Mouse (Mus musculus) kidney, embryonic 15.5 days (tissue): ENCODE data around the gene Fam122c. TPM values are rescaled to one million over a fixed set of nuclear protein-coding genes. Genes with fewer than 3 reads are reported as not detected.
"Not testable (repeated sequence)": the region's sequence is repeated elsewhere in the genome, so short reads cannot be mapped to it uniquely, and the experiment has no call there.

Source experiments
- ATAC-seq: fragments of 200-750 bp; cut with Nextera tagmentation; replicated peaks from 2 replicates; pipeline ENCODE4 v1.8.0; 2017; ENCODE audit warnings: moderate TSS enrichment; ENCODE audit not compliant: low FRiP score
- H3K27ac ChIP-seq: fragments of 300-500 bp; sonication (generic); 2 replicates; pipeline ENCODE4 v1.5.1; 2015; ENCODE audit warnings: mild to moderate bottlenecking, inconsistent platforms
- H3K27me3 ChIP-seq: fragments of 300-500 bp; sonication (generic); 2 replicates; pipeline ENCODE4 v1.6.1; 2015; ENCODE audit warnings: inconsistent platforms
- H3K36me3 ChIP-seq: fragments of 300-500 bp; sonication (generic); 2 replicates; pipeline ENCODE4 v1.6.1; 2015; ENCODE audit warnings: inconsistent platforms
- H3K4me1 ChIP-seq: fragments of 300-500 bp; sonication (generic); 2 replicates; pipeline ENCODE4 v1.6.1; 2015; ENCODE audit warnings: inconsistent platforms
- H3K4me2 ChIP-seq: fragments of 300-500 bp; sonication (generic); 2 replicates; pipeline ENCODE4 v1.6.1; 2015; ENCODE audit warnings: moderate library complexity, mild to moderate bottlenecking, inconsistent platforms
- H3K4me3 ChIP-seq: fragments of 300-500 bp; sonication (generic); replicated peaks from 2 replicates; pipeline ENCODE4 v1.5.1; 2015; ENCODE audit warnings: mild to moderate bottlenecking, inconsistent platforms
- H3K9ac ChIP-seq: fragments of 300-500 bp; sonication (generic); 2 replicates; pipeline ENCODE4 v1.6.1; 2015; ENCODE audit warnings: mild to moderate bottlenecking, inconsistent platforms
- H3K9me3 ChIP-seq: fragments of 300-500 bp; sonication (generic); replicated peaks from 2 replicates; pipeline ENCODE4 v1.6.1; 2016; ENCODE audit warnings: inconsistent platforms
- WGBS: fragments of 180-500 bp; shearing (Covaris S2); methylation state at CpG from one replicate; pipeline ENCODE4 v1.1.7; 2015; ENCODE audit warnings: mixed read lengths; 5-methylcytosine and 5-hydroxymethylcytosine counted together
- polyA plus RNA-seq: library from polyadenylated mRNA; unstranded; fragments of >200 nt; fragmentation: Nextera tagmentation; extraction: Ambion mirVana; gene quantifications from 2 replicates; pipeline ENCODE4 v1.2.1, GENCODE M21; 2015

The Fam122c gene
- polyA plus RNA-seq, 1 experiment from 2014 or later = not detected

- H3K27me3 ChIP-seq, H3K9ac ChIP-seq, H3K9me3 ChIP-seq, H3K36me3 ChIP-seq, H3K4me3 ChIP-seq, ATAC-seq, H3K4me2 ChIP-seq, H3K27ac ChIP-seq, H3K4me1 ChIP-seq: not testable (repeated sequence)
- 74% methylated on average over 3 of the region's 3 CpGs for WGBS
Observed at GRCm38 (mm10) chrX:53271628-53272027, 1.6 kb upstream of the Fam122c start.

GRCm38 (mm10) chrX:53287924-53288323 lies 14.7 kb downstream of the Fam122c start:
- no peaks in the 10 kb centered on the region for H3K9me3 ChIP-seq
- 0 out of 2 replicates have a peak, but pooled peaks cover 2% of the 10 kb centered on the region for H3K27me3 ChIP-seq
- H3K9ac ChIP-seq = no peak overlapping the region
- no peaks in the 10 kb centered on the region for H3K4me1 ChIP-seq
- no peak overlapping the region for H3K27ac ChIP-seq
- H3K4me3 ChIP-seq = no peak overlapping the region
- H3K36me3 ChIP-seq = no peaks in the 10 kb centered on the region
- no peak for ATAC-seq
- no peak overlapping the region for H3K4me2 ChIP-seq
- 64% methylated on average over 5 of the region's 5 CpGs for WGBS

GRCm38 (mm10) chrX:53320564-53320963 lies 47.3 kb downstream of the Fam122c start:
- Histone ChIP-seq H3K4me2 (no peak overlapping the region), H3K4me1 (peaks cover 6% of the 10 kb centered on the region), H3K27me3 (0 out of 2 replicates have a peak, but pooled peaks cover 8% of the 10 kb centered on the region), H3K9me3 (no peaks in the 10 kb centered on the region), H3K27ac (no peak overlapping the region), H3K4me3 (no peak overlapping the region), H3K36me3 (no peaks in the 10 kb centered on the region), H3K9ac (no peak overlapping the region)
- ATAC-seq = no peak
- WGBS = 36% methylated on average over 2 of the region's 2 CpGs

GRCm38 (mm10) chrX:53321111-53321510 lies 47.9 kb downstream of the Fam122c start:
- Histone ChIP-seq H3K4me1 (peaks cover 6% of the 10 kb centered on the region), H3K27me3 (0 out of 2 replicates have a peak, but pooled peaks cover 8% of the 10 kb centered on the region), H3K9ac (no peak overlapping the region), H3K36me3 (no peaks in the 10 kb centered on the region), H3K4me2 (no peak overlapping the region), H3K27ac (no peak overlapping the region), H3K9me3 (no peaks in the 10 kb centered on the region), H3K4me3 (no peak overlapping the region)
- ATAC-seq = no peak
- WGBS = 50% methylated on average over 4 of the region's 4 CpGs

GRCm38 (mm10) chrX:53330396-53330795 lies 57.2 kb downstream of the Fam122c start:
- Histone ChIP-seq H3K27ac (no peak overlapping the region), H3K36me3 (no peaks in the 10 kb centered on the region), H3K4me2 (no peak overlapping the region), H3K27me3 (no peaks in the 10 kb centered on the region), H3K9ac (no peak overlapping the region), H3K4me3 (no peak overlapping the region), H3K9me3 (no peaks in the 10 kb centered on the region), H3K4me1 (no peaks in the 10 kb centered on the region)
- ATAC-seq = no peak
- WGBS = 90% methylated on average over 4 of the region's 4 CpGs

- no peak overlapping the region for H3K4me2 ChIP-seq
- H3K36me3 ChIP-seq = no peaks in the 10 kb centered on the region
- no peaks in the 10 kb centered on the region for H3K9me3 ChIP-seq
- no peak overlapping the region for H3K9ac ChIP-seq
- no peak overlapping the region for H3K27ac ChIP-seq
- H3K27me3 ChIP-seq = no peaks in the 10 kb centered on the region
- H3K4me1 ChIP-seq = no peaks in the 10 kb centered on the region
- no peak for ATAC-seq
- no peak overlapping the region for H3K4me3 ChIP-seq
Observed at GRCm38 (mm10) chrX:53337355-53337754, 64.1 kb downstream of the Fam122c start.

GRCm38 (mm10) chrX:53341531-53341930 lies 68.3 kb downstream of the Fam122c start:
- WGBS = 74% methylated on average over 2 of the region's 2 CpGs
- no peak for ATAC-seq
- Histone ChIP-seq H3K9me3 (no peaks in the 10 kb centered on the region), H3K4me1 (no peaks in the 10 kb centered on the region), H3K9ac (no peak overlapping the region), H3K4me2 (no peak overlapping the region), H3K36me3 (peaks cover 4% of the 10 kb centered on the region; the same call in 1 of the 2 replicates), H3K27me3 (no peaks in the 10 kb centered on the region), H3K4me3 (no peak overlapping the region), H3K27ac (no peak overlapping the region)

- 90% methylated on average over 4 of the region's 4 CpGs for WGBS
- no peaks in the 10 kb centered on the region for H3K4me1 ChIP-seq
- no peak overlapping the region for H3K4me3 ChIP-seq
- no peak overlapping the region for H3K9ac ChIP-seq
- peaks cover 28% of the 10 kb centered on the region for H3K36me3 ChIP-seq
- no peak overlapping the region for H3K27ac ChIP-seq
- H3K4me2 ChIP-seq = no peak overlapping the region
- H3K9me3 ChIP-seq = no peaks in the 10 kb centered on the region
- no peaks in the 10 kb centered on the region; the same call in 1 of the 2 replicates for H3K27me3 ChIP-seq
- no peak for ATAC-seq
Observed at GRCm38 (mm10) chrX:53348374-53348773, 75.2 kb downstream of the Fam122c start.

- no peak overlapping the region for H3K9ac ChIP-seq
- no peak overlapping the region for H3K4me3 ChIP-seq
- H3K27ac ChIP-seq = no peak overlapping the region
- H3K36me3 ChIP-seq = no peaks in the 10 kb centered on the region
- H3K4me1 ChIP-seq = no peaks in the 10 kb centered on the region
- no peaks in the 10 kb centered on the region for H3K9me3 ChIP-seq
- WGBS = 71% methylated on average over 7 of the region's 7 CpGs
- ATAC-seq = no peak
- H3K4me2 ChIP-seq = no peak overlapping the region
- H3K27me3 ChIP-seq = no peaks in the 10 kb centered on the region
Observed at GRCm38 (mm10) chrX:53364668-53365383, 91.6 kb downstream of the Fam122c start.

- peak overlapping the region; percentile 64 for H3K4me2 ChIP-seq
- 21% methylated on average over 25 of the region's 25 CpGs for WGBS
- peak overlapping the region; percentile 53 for H3K9ac ChIP-seq
- no peaks in the 10 kb centered on the region for H3K36me3 ChIP-seq
- H3K4me1 ChIP-seq = no peaks in the 10 kb centered on the region
- ATAC-seq = peak; percentile 81
- peak overlapping the region; percentile 83 for H3K27ac ChIP-seq
- H3K27me3 ChIP-seq = no peaks in the 10 kb centered on the region
- H3K9me3 ChIP-seq = no peaks in the 10 kb centered on the region
- H3K4me3 ChIP-seq = peak overlapping the region; percentile 57
Observed at GRCm38 (mm10) chrX:53369534-53370365, 96.5 kb downstream of the Fam122c start.

GRCm38 (mm10) chrX:53370366-53370740 lies 97.1 kb downstream of the Fam122c start, which contains the start of gene Mospd1:
Gene Mospd1, minus strand, starts transcription at chrX:53370502.
- H3K4me1 ChIP-seq = no peaks in the 10 kb centered on the region
- peak; percentile 98 for ATAC-seq
- WGBS = 12% methylated on average over 12 of the region's 15 CpGs
- peak within 1 kb of the TSS; percentile 83 for H3K27ac ChIP-seq
- no peaks in the 10 kb centered on the region for H3K9me3 ChIP-seq
- no peaks in the 10 kb centered on the region for H3K27me3 ChIP-seq
- peak within 1 kb of the TSS; percentile 53 for H3K9ac ChIP-seq
- no peaks in the 10 kb centered on the region for H3K36me3 ChIP-seq
- H3K4me2 ChIP-seq = peak within 1 kb of the TSS; percentile 64
- H3K4me3 ChIP-seq = peak within 1 kb of the TSS; percentile 57
